Mouse (Mus musculus) lung, adult 2 months (tissue): ENCODE data around the gene Ube2h.

Experiments used
- CTCF ChIP-seq: fragments of 200-500 bp; IDR thresholded peaks from 2 replicates; pipeline ENCODE4 v1.5.1; 2011; ENCODE audit warnings: mild to moderate bottlenecking, low read length, control low read depth; ENCODE audit not compliant: insufficient read depth
- POLR2A ChIP-seq: fragments of 200-500 bp; IDR thresholded peaks from 2 replicates; pipeline ENCODE4 v1.6.1; 2011; ENCODE audit warnings: low read depth, mild to moderate bottlenecking, control low read depth, low read length, borderline replicate concordance; ENCODE audit errors: extremely low read depth

DNA sequence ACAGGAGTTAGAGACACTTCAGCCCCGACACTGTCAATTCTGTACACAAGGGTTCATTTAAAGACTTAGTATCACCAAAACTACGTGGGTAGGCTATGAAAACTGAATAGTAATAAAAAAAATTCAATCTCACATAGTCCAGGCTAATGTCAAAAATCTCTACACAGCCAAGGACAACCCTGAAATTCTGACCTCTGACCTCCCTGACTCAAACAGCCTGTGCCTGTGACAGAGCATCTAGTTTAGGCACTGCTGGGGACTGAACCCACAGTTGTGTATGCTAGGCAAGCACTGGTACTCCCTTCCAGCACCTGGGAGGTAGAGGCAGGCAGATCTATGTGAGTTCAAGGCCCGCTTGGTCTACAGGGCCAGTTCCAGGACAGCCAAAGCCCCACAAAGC is 86.8 kb downstream of the Ube2h start:
- TF ChIP-seq CTCF (no peak), POLR2A (no peak)
